Mouse (Mus musculus) Patski (cell line): Measurements from ENCODE around the gene Kctd17. TPM values are rescaled to one million over a fixed set of nuclear protein-coding genes. Genes with fewer than 3 reads are reported as not detected.

Source experiments
- ATAC-seq: fragments of 100-300 bp; one replicate; pipeline ENCODE4 v1.8.0; 2021
- CTCF ChIA-PET: fragments of 350-600 bp; sonication (Branson Sonifier 250); formaldehyde crosslinking; loops from one replicate; lab custom pipeline; 2022; ENCODE audit warnings: inconsistent platforms; lab: Charles Lee
- POLR2A ChIA-PET: fragments of 350-600 bp; sonication (Branson Sonifier 250); formaldehyde crosslinking; loops from one replicate; lab custom pipeline; 2022; ENCODE audit warnings: antibody characterized with exemption, inconsistent platforms; lab: Charles Lee
- DNase-seq: peaks from one replicate; pipeline ENCODE4 v3.0.0-alpha.2; 2011; ENCODE audit warnings: low read depth, low spot score
- H3K27me3 ChIP-seq: fragments of 371-371 bp; one replicate; pipeline ENCODE4 v1.5.1; 2021
- CTCF ChIP-seq: fragments of 100-300 bp; IDR thresholded peaks from one replicate; pipeline ENCODE4 v1.5.1; 2021
- in situ Hi-C: fragments of 300-500 bp; cut with MboI; formaldehyde crosslinking; loops from 3 replicates; pipeline ENCODE4 v1.11.1; 2018; ENCODE audit warnings: low pct_unique_long_range_greater_than_20kb, mixed read lengths
- polyA plus RNA-seq: library from polyadenylated mRNA; unstranded; gene quantifications from one replicate; pipeline ENCODE4 v1.2.3, GENCODE M21; 2021

The Kctd17 gene
- polyA plus RNA-seq, 1 experiment from 2014 or later = 157 TPM

GRCm38 (mm10) chr15:78455168-78455567, 26.8 kb downstream of the Kctd17 start:
- DNase-seq = no peak
- TF ChIP-seq CTCF = no peak
- in situ Hi-C loops = no loop called here
- H3K27me3 ChIP-seq = no peaks in the 10 kb centered on the region
- ChIA-PET POLR2A (interaction anchor here (1.2 kb wide), 1 partner anchor 76 kb away, joined by 3 read pairs; the partner anchor contains the start of gene C1qtnf6), CTCF (interaction anchor here (1.0 to 1.1 kb wide), 2 partner anchors 10 to 25 kb away, joined by 3 read pairs; no protein-coding TSS in a partner anchor)
- ATAC-seq = peak; percentile 9

- no peak for TF ChIP-seq CTCF
- no peaks in the 10 kb centered on the region for H3K27me3 ChIP-seq
- ATAC-seq (peak; percentile 49), DNase-seq (no peak)
- POLR2A ChIA-PET = interaction anchor here (1.6 kb wide), 1 partner anchor 12 kb away, joined by 10 read pairs; the partner anchor contains the start of gene Tmprss6
- in situ Hi-C loops = no loop called here
- CTCF ChIA-PET = interaction anchor here (1.0 to 1.1 kb wide), 2 partner anchors 9 to 25 kb away, joined by 3 read pairs; no protein-coding TSS in a partner anchor
Observed at GRCm38 (mm10) chr15:78456051-78456450, 27.7 kb downstream of the Kctd17 start.

- ATAC-seq = no peak
- CTCF ChIA-PET = interaction anchor here (1.2 kb wide), 1 partner anchor 62 kb away, joined by 3 read pairs; no protein-coding TSS in a partner anchor
- DNase-seq = no peak
- POLR2A ChIA-PET = interaction anchor here (1.0 to 1.6 kb wide), 2 partner anchors 10 to 11 kb away, joined by 3 to 10 read pairs; partner anchors contain the start of gene Tmprss6
- H3K27me3 ChIP-seq = no peaks in the 10 kb centered on the region
- in situ Hi-C loops = no loop called here
- no peak for TF ChIP-seq CTCF
Observed at GRCm38 (mm10) chr15:78457193-78457592, 28.8 kb downstream of the Kctd17 start.

GRCm38 (mm10) chr15:78462981-78463380, 34.6 kb downstream of the Kctd17 start:
- TF ChIP-seq CTCF = no peak
- ChIA-PET CTCF (interaction anchor here (1.2 to 1.3 kb wide), 2 partner anchors 15 to 24 kb away, joined by 3 read pairs; no protein-coding TSS in a partner anchor), POLR2A (no interaction called here)
- ATAC-seq (no peak), DNase-seq (no peak)
- no peaks in the 10 kb centered on the region for H3K27me3 ChIP-seq
- in situ Hi-C loops = no loop called here

- TF ChIP-seq CTCF = no peak
- POLR2A ChIA-PET = interaction anchor here (0.8 to 1.8 kb wide), 6 partner anchors 9 to 64 kb away, joined by 3 to 7 read pairs (median 3); partner anchors contain the start of genes C1qtnf6 and Kctd17
- in situ Hi-C loops = no loop called here
- CTCF ChIA-PET = interaction anchor here (0.9 to 1.6 kb wide), 2 partner anchors 15 to 33 kb away, joined by 3 read pairs; no protein-coding TSS in a partner anchor
- H3K27me3 ChIP-seq = no peaks in the 10 kb centered on the region
- ATAC-seq (no peak), DNase-seq (no peak)
Observed at GRCm38 (mm10) chr15:78466809-78467208, 38.4 kb downstream of the Kctd17 start.

- ATAC-seq (no peak), DNase-seq (no peak)
- ChIA-PET POLR2A (interaction anchor here (0.8 to 2.7 kb wide), 7 partner anchors 9 to 63 kb away, joined by 3 to 11 read pairs (median 4); partner anchors contain the start of genes C1qtnf6 and Kctd17), CTCF (interaction anchor here (0.9 to 3.4 kb wide), 3 partner anchors 14 to 32 kb away, joined by 3 to 12 read pairs (median 3); no protein-coding TSS in a partner anchor)
- no peak for TF ChIP-seq CTCF
- in situ Hi-C loops = no loop called here
- no peaks in the 10 kb centered on the region for H3K27me3 ChIP-seq
Observed at GRCm38 (mm10) chr15:78467570-78467969, 39.2 kb downstream of the Kctd17 start.

GRCm38 (mm10) chr15:78468379-78468937, 40.1 kb downstream of the Kctd17 start, which contains the start of gene Tmprss6:
Tmprss6 (minus strand) TSS chr15:78468634.
- DNase-seq (no peak), ATAC-seq (peak; percentile 24)
- POLR2A ChIA-PET = interaction anchor here (1.1 to 2.7 kb wide), 4 partner anchors 9 to 17 kb away, joined by 7 to 11 read pairs (median 8); no protein-coding TSS in a partner anchor
- H3K27me3 ChIP-seq = no peaks in the 10 kb centered on the region
- TF ChIP-seq CTCF = no peak
- CTCF ChIA-PET = interaction anchor here (1.1 to 3.4 kb wide), 4 partner anchors 17 to 64 kb away, joined by 3 to 12 read pairs (median 6); no protein-coding TSS in a partner anchor
- in situ Hi-C loops = no loop called here

- ATAC-seq = no peak
- no peak for DNase-seq
- TF ChIP-seq CTCF = no peak
- POLR2A ChIA-PET = interaction anchor here (0.5 to 1.2 kb wide), 5 partner anchors 12 to 117 kb away, joined by 3 to 5 read pairs (median 3); no protein-coding TSS in a partner anchor
- no peaks in the 10 kb centered on the region for H3K27me3 ChIP-seq
- CTCF ChIA-PET = interaction anchor here (1.5 to 3.4 kb wide), 2 partner anchors 19 to 41 kb away, joined by 3 to 12 read pairs; no protein-coding TSS in a partner anchor
- in situ Hi-C loops = no loop called here
Observed at GRCm38 (mm10) chr15:78470495-78471276, 42.3 kb downstream of the Kctd17 start.

GRCm38 (mm10) chr15:78471902-78472301, 43.5 kb downstream of the Kctd17 start:
- CTCF ChIA-PET = interaction anchor here (1.0 kb wide), 1 partner anchor 24 kb away, joined by 4 read pairs; no protein-coding TSS in a partner anchor
- no peak for TF ChIP-seq CTCF
- no peaks in the 10 kb centered on the region for H3K27me3 ChIP-seq
- POLR2A ChIA-PET = interaction anchor here (0.8 kb wide), 1 partner anchor 18 kb away, joined by 4 read pairs; no protein-coding TSS in a partner anchor
- DNase-seq = no peak
- in situ Hi-C loops = no loop called here
- ATAC-seq = no peak

- no peaks in the 10 kb centered on the region for H3K27me3 ChIP-seq
- TF ChIP-seq CTCF = no peak
- DNase-seq = no peak
- ChIA-PET CTCF (interaction anchor here (1.6 kb wide), 1 partner anchor 9 kb away, joined by 5 read pairs; no protein-coding TSS in a partner anchor), POLR2A (no interaction called here)
- no peak for ATAC-seq
- in situ Hi-C loops = no loop called here
Observed at GRCm38 (mm10) chr15:78473442-78473841, 45.1 kb downstream of the Kctd17 start.
